In the genomic region with DNA sequence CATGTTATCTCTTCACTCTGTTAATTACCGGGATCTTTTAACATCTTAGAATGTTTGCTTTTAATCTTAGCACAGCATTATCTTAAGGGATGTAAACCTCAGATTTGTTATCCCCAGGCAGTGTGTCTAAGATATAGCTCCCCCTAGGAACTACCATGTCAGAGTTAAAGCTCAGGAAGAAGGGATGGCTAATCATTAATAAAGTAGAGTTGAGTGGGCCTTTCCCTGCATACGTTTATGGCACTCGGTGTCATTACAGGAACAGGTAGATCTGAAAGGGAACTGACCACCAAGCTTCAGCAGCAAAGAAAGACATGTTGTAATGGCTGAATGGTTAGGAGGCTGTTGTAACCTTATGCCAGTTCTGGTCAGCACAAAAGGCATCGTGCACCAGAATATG, we compare ENCODE assay signal across 34 mouse cellular contexts. TPM values are rescaled to one million over a fixed set of nuclear protein-coding genes. Genes with fewer than 3 reads are reported as not detected.
"Had no signal": no experiment of that assay in that cellular context is flagged by ENCODE, and none has a peak within 500 bp of the region (broad histone marks: within the 10 kb centered on the region; RNA-seq: fewer than 3 reads in every experiment).

No protein-coding gene starts in this region.

- ATAC-seq: forebrain, embryonic 13.5 days; forebrain, embryonic 14.5 days; forebrain, embryonic 15.5 days; forebrain, embryonic 16.5 days; forebrain, postnatal 0 days had no signal

- H3K36me3 ChIP-seq: embryonic facial prominence, embryonic 10.5 days; embryonic facial prominence, embryonic 12.5 days; embryonic facial prominence, embryonic 13.5 days; embryonic facial prominence, embryonic 15.5 days; forebrain, embryonic 10.5 days; forebrain, embryonic 12.5 days; forebrain, embryonic 15.5 days had no signal

- DNase-seq: cerebellum, adult 2 months; cerebellum, adult 8-10 months; cerebellum, adult 9-10 months; cerebellum, adult 9-11 months; cerebellum, postnatal 10 days; cerebellum, postnatal 14 days; cerebellum, postnatal 25 days; cerebellum, postnatal 36 days; embryo, embryonic 11 days; forebrain, postnatal 0 days; gastrocnemius, adult 2 months; gastrocnemius, postnatal 10 days; gastrocnemius, postnatal 14 days; gastrocnemius, postnatal 25 days; gastrocnemius, postnatal 36 days; heart, adult 11 months; heart, adult 18-20 months had no signal

- H3K9ac ChIP-seq: embryonic facial prominence, embryonic 12.5 days; embryonic facial prominence, embryonic 13.5 days; embryonic facial prominence, embryonic 15.5 days; forebrain, embryonic 12.5 days; forebrain, embryonic 13.5 days; forebrain, embryonic 15.5 days; forebrain, postnatal 0 days had no signal

- H3K4me3 ChIP-seq: embryonic facial prominence, embryonic 10.5 days; embryonic facial prominence, embryonic 12.5 days; embryonic facial prominence, embryonic 13.5 days; embryonic facial prominence, embryonic 15.5 days; erythroblast, embryonic 14.5 days; forebrain, embryonic 10.5 days; forebrain, embryonic 12.5 days; forebrain, embryonic 13.5 days; forebrain, embryonic 15.5 days; gastrocnemius, adult 2 months had no signal

- H3K4me2 ChIP-seq: embryonic facial prominence, embryonic 12.5 days; embryonic facial prominence, embryonic 13.5 days; embryonic facial prominence, embryonic 15.5 days; forebrain, embryonic 12.5 days; forebrain, embryonic 13.5 days; forebrain, embryonic 15.5 days had no signal

- H3K27ac ChIP-seq: embryonic facial prominence, embryonic 10.5 days; embryonic facial prominence, embryonic 12.5 days; embryonic facial prominence, embryonic 13.5 days; embryonic facial prominence, embryonic 15.5 days; forebrain, embryonic 10.5 days; forebrain, embryonic 12.5 days; forebrain, embryonic 13.5 days; forebrain, embryonic 15.5 days; gastrocnemius, adult 2 months had no signal

- H3K9me3 ChIP-seq: embryonic facial prominence, embryonic 10.5 days; embryonic facial prominence, embryonic 12.5 days; embryonic facial prominence, embryonic 13.5 days; embryonic facial prominence, embryonic 15.5 days; forebrain, embryonic 10.5 days; forebrain, embryonic 12.5 days; forebrain, embryonic 13.5 days; forebrain, embryonic 15.5 days had no signal

- H3K4me1 ChIP-seq: embryonic facial prominence, embryonic 10.5 days; embryonic facial prominence, embryonic 12.5 days; embryonic facial prominence, embryonic 13.5 days; embryonic facial prominence, embryonic 15.5 days; forebrain, embryonic 12.5 days; forebrain, embryonic 13.5 days had no signal

- H3K27me3 ChIP-seq: embryonic facial prominence, embryonic 12.5 days; forebrain, embryonic 13.5 days; forebrain, embryonic 15.5 days had no signal

RNA-seq across cellular contexts. Expression of a gene that starts 4.9 kb away (rescaled TPM):
- polyA plus RNA-seq: erythroblast, embryonic 14.5 days had no signal

RNA-seq across cellular contexts. Expression of a gene that starts 35.7 kb away (rescaled TPM):
- polyA plus RNA-seq: cerebellum, adult 2 months; cortical plate, adult 2 months; embryonic facial prominence, embryonic 11.5 days; embryonic facial prominence, embryonic 12.5 days; embryonic facial prominence, embryonic 13.5 days; embryonic facial prominence, embryonic 14.5 days; embryonic facial prominence, embryonic 15.5 days; erythroblast, embryonic 14.5 days; forebrain, embryonic 10.5 days; forebrain, embryonic 11.5 days; forebrain, embryonic 12.5 days; forebrain, embryonic 13.5 days; forebrain, embryonic 14.5 days; forebrain, embryonic 15.5 days; forebrain, embryonic 16.5 days; forebrain, postnatal 0 days; frontal cortex, adult 2 months; gonadal fat pad, adult 2 months had no signal
